Mouse (Mus musculus) frontal cortex, adult 2 months (tissue): ENCODE results near the gene Ccdc158. TPM values are rescaled to one million over a fixed set of nuclear protein-coding genes. Genes with fewer than 3 reads are reported as not detected.
A peak's percentile ranks its signal among the peaks of the same experiment; 100 is the strongest.

ENCODE experiments used
- DNase-seq, 2 experiments: peaks; one replicate each; pipeline ENCODE4 v3.0.0; 2022; ENCODE audit warnings: low spot score in 1 of 2; ENCODE audit errors: extremely low spot score in 1 of 2
- polyA plus RNA-seq: library from polyadenylated mRNA; depleted of rRNA; stranded (reverse); fragments of >200 nt; gene quantifications from 2 replicates; pipeline ENCODE4 v1.2.3, GENCODE M21; 2012; rRNA removed

Ccdc158 gene
- polyA plus RNA-seq, 1 experiment = 0.66 TPM

GRCm38 (mm10) chr5:92604452-92605247, 70.4 kb downstream of the Ccdc158 start:
- DNase-seq = no peak

- DNase-seq = peak in 1 of 2 experiments; percentile 22
Measured at GRCm38 (mm10) chr5:92602691-92603690, 72.1 kb downstream of the Ccdc158 start, which contains the start of gene Stbd1. TSS of gene Stbd1 (plus strand) at chr5:92603041.

GRCm38 (mm10) chr5:92599030-92599429, 76.0 kb downstream of the Ccdc158 start:
- DNase-seq = peak in 1 of 2 experiments; percentile 53

- DNase-seq = no peak
Measured at GRCm38 (mm10) chr5:92596865-92597264, 78.2 kb downstream of the Ccdc158 start.

- no peak for DNase-seq
Measured at GRCm38 (mm10) chr5:92595026-92595425, 80.0 kb downstream of the Ccdc158 start.

GRCm38 (mm10) chr5:92585932-92586331, 89.1 kb downstream of the Ccdc158 start:
- DNase-seq = no peak

- DNase-seq = no peak
Measured at GRCm38 (mm10) chr5:92579559-92579958, 95.5 kb downstream of the Ccdc158 start.

- no peak for DNase-seq
Measured at GRCm38 (mm10) chr5:92571232-92571631, 103.8 kb downstream of the Ccdc158 start.

GRCm38 (mm10) chr5:92562002-92562401, 113.1 kb downstream of the Ccdc158 start:
- peak in 1 of 2 experiments; percentile 41 for DNase-seq

- no peak for DNase-seq
Measured at GRCm38 (mm10) chr5:92560201-92560600, 114.9 kb downstream of the Ccdc158 start.

Other genes starting within 250 kb of the Ccdc158 start
- 27.7 and 29.2 TPM in 2 replicates for gene Nup54, start 240.1 kb downstream of the Ccdc158 start, polyA plus RNA-seq
- gene Scarb2, start 168.4 kb downstream of the Ccdc158 start, polyA plus RNA-seq = 67.6 TPM in 2 replicates
- 0.21 and 0.26 TPM in 2 replicates for gene Fam47e, start 120.2 kb downstream of the Ccdc158 start, polyA plus RNA-seq
- gene Stbd1, start 72.2 kb downstream of the Ccdc158 start, polyA plus RNA-seq = 0.56 and 0.71 TPM in 2 replicates
- 2.1 and 2.6 TPM in 2 replicates for gene Shroom3, start 8.2 kb upstream of the Ccdc158 start, polyA plus RNA-seq